Mouse (Mus musculus) forebrain, postnatal 0 days (tissue): Measurements from ENCODE around the gene Ifnar2. TPM values are rescaled to one million over a fixed set of nuclear protein-coding genes. Genes with fewer than 3 reads are reported as not detected.

ENCODE experiments used
- ATAC-seq: fragments of 200-750 bp; cut with Nextera tagmentation; 2 replicates; pipeline ENCODE4 v1.8.0; 2017; ENCODE audit warnings: mild to moderate bottlenecking, moderate library complexity
- DNase-seq: peaks from one replicate; pipeline ENCODE4 v3.0.0-alpha.2; 2015
- H3K27ac ChIP-seq: fragments of 300-500 bp; sonication (generic); 2 replicates; pipeline ENCODE4 v1.5.1; 2014; ENCODE audit warnings: low read depth, mild to moderate bottlenecking, antibody characterized with exemption, low read length, moderate library complexity, mixed read lengths
- H3K27me3 ChIP-seq: fragments of 300-500 bp; sonication (generic); 2 replicates; pipeline ENCODE4 v1.6.1; 2014; ENCODE audit warnings: mild to moderate bottlenecking, low read length, mixed read lengths; ENCODE audit not compliant: insufficient read depth
- H3K36me3 ChIP-seq: fragments of 300-500 bp; sonication (generic); 2 replicates; pipeline ENCODE4 v1.6.1; 2014; ENCODE audit warnings: mild to moderate bottlenecking, moderate library complexity; ENCODE audit not compliant: insufficient read depth
- H3K4me1 ChIP-seq: fragments of 300-500 bp; sonication (generic); 2 replicates; pipeline ENCODE4 v1.6.1; 2014; ENCODE audit warnings: antibody characterized with exemption; ENCODE audit not compliant: insufficient read depth
- H3K4me2 ChIP-seq: fragments of 300-500 bp; sonication (generic); 2 replicates; pipeline ENCODE4 v1.6.1; 2014; ENCODE audit warnings: low read depth, mild to moderate bottlenecking, moderate library complexity
- H3K4me3 ChIP-seq: fragments of 300-500 bp; sonication (generic); 2 replicates; pipeline ENCODE4 v1.5.1; 2014; ENCODE audit warnings: low read depth, low read length, mixed read lengths
- H3K9ac ChIP-seq: fragments of 300-500 bp; sonication (generic); 2 replicates; pipeline ENCODE4 v1.6.1; 2014; ENCODE audit warnings: mild to moderate bottlenecking
- H3K9me3 ChIP-seq: fragments of 300-500 bp; sonication (generic); 2 replicates; pipeline ENCODE4 v1.6.1; 2016; ENCODE audit warnings: low read length
- CTCF ChIP-seq: sonication (generic); IDR thresholded peaks from 2 replicates; pipeline ENCODE4 v1.5.1; 2016; ENCODE audit warnings: antibody characterized with exemption, control low read depth, low read depth
- WGBS: fragments of 180-500 bp; shearing (Covaris S2); extraction: QIAGEN DNeasy Blood & Tissue Kit; methylation state at CpG from one replicate; pipeline ENCODE4 v1.1.7; 2014; 5-methylcytosine and 5-hydroxymethylcytosine counted together
- polyA plus RNA-seq: library from polyadenylated mRNA; unstranded; fragments of >200 nt; fragmentation: Nextera tagmentation; extraction: Ambion mirVana; gene quantifications from 2 replicates; pipeline ENCODE4 v1.2.1, GENCODE M21; 2015
- total RNA-seq: library from RNA; depleted of rRNA; stranded (reverse); fragments of >200 nt; gene quantifications from 2 replicates; pipeline ENCODE4 v1.2.3, GENCODE M21; 2014

Ifnar2 gene
- total and polyA plus RNA-seq, 2 experiments from 2014 or later: 24.5 to 53.1 TPM

- no peaks in the 10 kb centered on the region; the same call in 1 of the 2 replicates for H3K36me3 ChIP-seq
Measured at GRCm38 (mm10) chr16:91415391-91416189, 43.0 kb downstream of the Ifnar2 start.

GRCm38 (mm10) chr16:91416357-91416756 lies 43.8 kb downstream of the Ifnar2 start:
- no peaks in the 10 kb centered on the region for H3K4me1 ChIP-seq
- H3K9me3 ChIP-seq: no peaks in the 10 kb centered on the region
- ATAC-seq: no peak
- no peak overlapping the region for H3K4me2 ChIP-seq
- H3K9ac ChIP-seq: no peak overlapping the region
- no peaks in the 10 kb centered on the region; the same call in 1 of the 2 replicates for H3K36me3 ChIP-seq
- no peak overlapping the region for H3K27ac ChIP-seq
- H3K4me3 ChIP-seq: no peak overlapping the region
- TF ChIP-seq CTCF: no peak
- no peak for DNase-seq
- H3K27me3 ChIP-seq: no peaks in the 10 kb centered on the region
- WGBS: 96% methylated on average over 6 of the region's 6 CpGs

More at GRCm38 (mm10) chr16:91415391-91416189, 43.0 kb downstream of the Ifnar2 start:
- H3K27me3 ChIP-seq: no peaks in the 10 kb centered on the region
- TF ChIP-seq CTCF: no peak
- 86% methylated on average over 9 of the region's 9 CpGs for WGBS
- DNase-seq: no peak
- no peaks in the 10 kb centered on the region for H3K9me3 ChIP-seq
- H3K4me3 ChIP-seq: no peak overlapping the region
- no peaks in the 10 kb centered on the region for H3K4me1 ChIP-seq
- no peak for ATAC-seq
- H3K9ac ChIP-seq: no peak overlapping the region
- no peak overlapping the region for H3K4me2 ChIP-seq
- no peak overlapping the region for H3K27ac ChIP-seq

- H3K4me1 ChIP-seq: no peaks in the 10 kb centered on the region
- no peak for DNase-seq
- 86% methylated on average over 7 of the region's 7 CpGs for WGBS
- H3K27me3 ChIP-seq: no peaks in the 10 kb centered on the region
- no peak for TF ChIP-seq CTCF
- H3K9ac ChIP-seq: no peak overlapping the region
- H3K27ac ChIP-seq: no peak overlapping the region
- no peaks in the 10 kb centered on the region for H3K9me3 ChIP-seq
- no peak for ATAC-seq
- H3K36me3 ChIP-seq: no peaks in the 10 kb centered on the region; the same call in 1 of the 2 replicates
- no peak overlapping the region for H3K4me2 ChIP-seq
- no peak overlapping the region for H3K4me3 ChIP-seq
Measured at GRCm38 (mm10) chr16:91416938-91417337, 44.4 kb downstream of the Ifnar2 start.

- DNase-seq (no peak), ATAC-seq (no peak)
- 67% methylated on average over 5 of the region's 5 CpGs for WGBS
- Histone ChIP-seq H3K36me3 (no peaks in the 10 kb centered on the region; the same call in 1 of the 2 replicates), H3K4me1 (no peaks in the 10 kb centered on the region), H3K4me3 (no peak overlapping the region), H3K9ac (no peak overlapping the region), H3K9me3 (no peaks in the 10 kb centered on the region), H3K27ac (no peak overlapping the region), H3K27me3 (no peaks in the 10 kb centered on the region), H3K4me2 (no peak overlapping the region)
- no peak for TF ChIP-seq CTCF
Measured at GRCm38 (mm10) chr16:91418531-91418930, 45.9 kb downstream of the Ifnar2 start.

GRCm38 (mm10) chr16:91425816-91426215 lies 53.2 kb downstream of the Ifnar2 start:
- no peak overlapping the region for H3K27ac ChIP-seq
- H3K4me2 ChIP-seq: no peak overlapping the region
- H3K36me3 ChIP-seq: no peaks in the 10 kb centered on the region
- no peak for ATAC-seq
- H3K9me3 ChIP-seq: no peaks in the 10 kb centered on the region
- H3K4me1 ChIP-seq: no peaks in the 10 kb centered on the region
- no peaks in the 10 kb centered on the region for H3K27me3 ChIP-seq
- no peak for DNase-seq
- no peak for TF ChIP-seq CTCF
- H3K9ac ChIP-seq: no peak overlapping the region
- 88% methylated on average over 6 of the region's 6 CpGs for WGBS
- no peak overlapping the region for H3K4me3 ChIP-seq

GRCm38 (mm10) chr16:91426586-91426985 lies 54.0 kb downstream of the Ifnar2 start:
- TF ChIP-seq CTCF: no peak
- DNase-seq: no peak
- ATAC-seq: no peak
- H3K27me3 ChIP-seq: no peaks in the 10 kb centered on the region
- no peak overlapping the region for H3K4me3 ChIP-seq
- H3K4me1 ChIP-seq: no peaks in the 10 kb centered on the region
- H3K27ac ChIP-seq: no peak overlapping the region
- WGBS: 84% methylated on average over 4 of the region's 4 CpGs
- no peaks in the 10 kb centered on the region for H3K36me3 ChIP-seq
- H3K9ac ChIP-seq: no peak overlapping the region
- no peaks in the 10 kb centered on the region for H3K9me3 ChIP-seq
- H3K4me2 ChIP-seq: no peak overlapping the region

GRCm38 (mm10) chr16:91427461-91427860 lies 54.9 kb downstream of the Ifnar2 start:
- no peak overlapping the region for H3K27ac ChIP-seq
- ATAC-seq (no peak), DNase-seq (no peak)
- H3K9me3 ChIP-seq: no peaks in the 10 kb centered on the region
- no peak for TF ChIP-seq CTCF
- no peaks in the 10 kb centered on the region for H3K36me3 ChIP-seq
- no peak overlapping the region for H3K9ac ChIP-seq
- no peak overlapping the region for H3K4me3 ChIP-seq
- no peaks in the 10 kb centered on the region for H3K4me1 ChIP-seq
- WGBS: 79% methylated on average over 5 of the region's 5 CpGs
- no peak overlapping the region for H3K4me2 ChIP-seq
- H3K27me3 ChIP-seq: no peaks in the 10 kb centered on the region
